Mouse (Mus musculus) 3134 (cell line): ENCODE data around the gene Mlst8.
A peak's percentile ranks its signal among the peaks of the same experiment; 100 is the strongest.

Source experiments
- DNase-seq: peaks from one replicate; pipeline ENCODE4 v3.0.0-alpha.2; 2011; ENCODE audit warnings: low spot score; ENCODE audit not compliant: insufficient read length; ENCODE audit errors: extremely low read depth

The Mlst8 gene

GRCm38 (mm10) chr17:24478663-24479380 is at the start of gene Mlst8:
Gene Mlst8 (minus strand): TSS chr17:24479078.
- DNase-seq = peak; percentile 97

GRCm38 (mm10) chr17:24528560-24528918 is 49.7 kb upstream of the Mlst8 start:
- DNase-seq = no peak

DNA sequence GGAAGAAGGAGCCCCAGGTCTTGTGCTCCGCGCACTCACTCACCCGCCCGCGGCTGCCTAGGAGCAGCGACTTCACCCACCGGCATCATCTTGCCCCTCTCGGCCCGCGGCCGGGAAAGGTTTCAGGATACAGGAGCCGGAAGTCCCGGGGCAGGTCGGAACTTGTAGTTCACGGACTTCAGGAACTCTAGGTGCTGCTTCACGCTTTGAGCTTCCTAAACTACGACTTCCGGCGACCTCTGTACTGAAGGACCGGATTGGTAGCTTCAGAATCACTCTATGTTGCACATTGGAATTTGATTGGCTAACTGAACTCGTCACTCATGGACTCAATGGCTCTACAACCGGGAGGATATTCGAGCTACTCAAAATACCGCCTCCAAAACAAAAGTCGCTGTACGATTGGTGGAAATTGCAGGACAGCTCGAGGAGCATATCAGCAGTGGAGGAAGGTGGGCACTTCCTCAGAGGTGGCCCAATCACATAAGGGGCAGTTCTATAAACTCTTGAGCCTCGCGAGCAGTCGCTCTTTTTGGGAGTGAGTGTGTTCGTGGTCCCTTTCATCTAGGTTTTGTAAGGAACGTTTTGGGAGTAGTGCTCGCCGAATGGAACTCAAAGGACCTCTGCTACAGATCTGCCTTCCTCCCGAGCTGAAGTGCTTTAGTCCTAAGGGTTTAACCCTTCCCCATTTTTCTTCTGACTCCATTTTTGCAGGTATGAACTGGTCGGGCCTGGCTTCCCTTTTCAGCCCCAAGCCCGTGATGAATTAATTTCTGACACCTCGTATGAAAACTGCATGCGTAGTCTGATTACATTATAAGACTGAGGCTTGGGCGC is 49.1 kb upstream of the Mlst8 start, which contains the start of gene Traf7:
Gene Traf7, minus strand, starts transcription at position 216 of the 837 bp plus-strand sequence.
- peak; percentile 93 for DNase-seq

DNA sequence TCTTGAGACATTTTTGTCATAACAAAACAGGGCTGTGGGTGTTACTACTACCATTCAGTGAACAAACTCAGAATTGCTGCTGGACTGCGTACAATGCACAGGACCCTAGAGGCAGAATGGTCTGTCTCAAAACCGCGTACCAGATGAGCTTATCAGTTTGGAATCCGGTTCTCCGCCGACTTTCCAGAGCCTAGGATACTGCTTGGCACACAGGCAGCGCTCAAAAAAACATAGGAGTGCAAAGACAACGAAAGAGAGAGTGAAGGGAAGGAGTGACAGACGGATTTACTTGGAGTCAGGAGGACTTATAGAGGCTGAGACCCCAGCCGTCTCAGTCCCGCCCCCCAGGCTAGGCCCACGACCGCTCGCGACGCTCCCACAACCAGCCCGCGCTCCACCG is 48.4 kb upstream of the Mlst8 start:
- no peak for DNase-seq

- DNase-seq = no peak
Measured at GRCm38 (mm10) chr17:24524734-24525133, 45.9 kb upstream of the Mlst8 start.

- no peak for DNase-seq
Measured at GRCm38 (mm10) chr17:24520450-24520849, 41.6 kb upstream of the Mlst8 start.

DNA sequence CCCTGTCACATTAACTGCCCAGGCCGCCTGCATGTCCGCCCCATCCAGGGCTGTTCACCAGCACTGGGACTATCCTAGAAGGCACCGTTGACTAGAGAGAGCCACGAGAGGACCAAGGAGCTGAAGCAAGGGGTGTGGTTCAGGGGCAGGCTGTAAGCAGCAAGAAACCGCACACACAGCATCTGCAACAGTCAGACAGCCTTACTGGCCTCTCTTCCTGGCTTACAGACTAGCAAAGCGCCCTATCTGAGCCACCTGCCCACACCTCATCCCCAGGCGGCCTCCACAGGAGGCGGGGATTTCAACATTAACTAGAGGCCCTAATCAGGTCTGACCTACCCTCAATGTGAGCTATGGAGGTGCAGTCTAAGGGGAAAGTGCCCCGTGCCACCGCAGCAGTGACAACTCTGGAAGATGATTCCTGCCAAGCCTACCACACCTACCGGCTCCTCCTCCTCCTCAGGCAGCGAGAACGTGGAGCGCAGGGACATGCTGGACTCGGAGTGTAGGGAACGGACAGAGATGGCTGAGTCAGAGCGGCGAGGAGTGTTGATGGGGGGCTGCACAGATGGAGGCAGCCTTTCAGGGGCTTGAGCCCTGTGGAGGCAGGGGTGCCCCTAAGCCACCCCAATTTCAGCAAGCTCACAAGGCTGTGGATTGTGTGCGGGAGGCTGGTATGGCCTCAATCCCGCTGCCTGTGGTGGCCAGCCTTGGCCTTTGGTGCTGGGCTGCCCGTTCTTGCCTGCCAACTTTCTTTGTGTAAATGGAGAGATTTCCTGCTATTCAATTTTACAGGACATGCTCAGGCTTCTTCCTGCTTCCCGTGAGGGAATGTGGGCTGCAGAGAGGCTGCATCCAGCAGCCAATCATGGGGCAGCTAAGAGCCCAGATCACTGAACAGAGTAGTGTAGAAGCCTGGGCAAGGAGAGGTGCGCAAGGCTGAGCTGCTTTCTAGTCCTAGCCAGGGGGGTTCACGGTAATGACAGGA is 35.7 kb upstream of the Mlst8 start:
- no peak for DNase-seq

- DNase-seq = no peak
Measured at GRCm38 (mm10) chr17:24513609-24514008, 34.7 kb upstream of the Mlst8 start.

DNA sequence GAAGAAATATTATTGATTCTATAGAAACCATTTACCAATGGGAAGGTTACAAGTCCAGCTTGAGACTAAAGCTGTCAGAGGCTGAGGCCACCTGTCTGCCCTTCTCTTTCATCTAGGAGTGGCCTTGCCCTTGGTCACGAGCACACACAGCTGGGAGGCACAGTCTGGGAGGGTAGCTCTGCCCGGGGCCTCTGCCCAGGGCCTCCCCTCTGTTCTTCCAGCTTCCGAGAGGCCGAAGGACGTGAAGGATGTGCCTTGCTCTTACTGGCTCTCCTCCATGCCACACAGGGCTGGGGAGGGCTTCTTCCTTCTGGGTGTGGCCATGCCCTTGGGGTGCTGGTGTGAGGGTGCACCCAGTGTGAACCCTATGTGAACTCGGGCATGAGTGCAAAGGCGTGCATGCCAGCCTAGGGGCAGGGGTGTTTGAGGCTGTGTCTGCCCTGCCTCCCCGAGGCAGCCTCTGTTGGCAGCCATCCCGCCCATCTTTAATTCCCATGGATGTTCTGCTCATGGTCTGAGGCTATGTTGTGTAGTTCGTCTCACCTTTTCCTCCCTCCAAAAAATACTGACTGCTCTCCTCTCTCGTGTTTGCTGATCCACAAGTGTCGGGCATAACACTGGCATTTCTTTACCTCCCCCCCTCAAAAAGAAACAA is 29.1 kb upstream of the Mlst8 start:
- DNase-seq = no peak

DNA sequence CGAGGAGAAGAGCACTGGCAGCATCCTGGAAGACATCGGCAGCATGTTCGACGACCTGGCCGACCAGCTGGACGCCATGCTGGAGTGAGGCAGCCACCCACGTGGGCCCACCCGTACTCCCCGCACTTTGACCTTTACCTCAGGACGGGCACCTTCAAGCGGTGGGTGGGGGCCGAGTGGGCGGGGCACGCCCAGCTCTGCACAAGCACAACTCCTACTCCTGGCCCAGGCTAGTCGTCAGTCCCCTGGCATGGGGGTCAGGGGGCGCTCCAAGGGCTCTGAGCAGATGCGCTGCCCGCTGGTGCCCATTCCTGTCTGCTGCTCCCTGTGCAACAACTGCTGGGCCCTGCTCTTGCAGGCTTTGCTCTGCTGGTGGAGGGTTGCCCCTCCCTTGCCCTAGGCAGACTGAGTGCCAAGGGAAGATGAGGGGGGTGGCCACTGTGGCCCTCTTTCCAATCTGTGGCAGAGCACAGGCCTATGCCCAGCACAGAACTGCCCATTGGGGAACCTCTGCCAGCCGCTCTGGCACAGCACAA is 28.3 kb upstream of the Mlst8 start:
- DNase-seq = no peak

- DNase-seq = no peak
Measured at GRCm38 (mm10) chr17:24506332-24507070, 27.6 kb upstream of the Mlst8 start.

- DNase-seq = no peak
Measured at GRCm38 (mm10) chr17:24505286-24505955, 26.5 kb upstream of the Mlst8 start.

- DNase-seq = no peak
Measured at GRCm38 (mm10) chr17:24504085-24504484, 25.2 kb upstream of the Mlst8 start.

DNA sequence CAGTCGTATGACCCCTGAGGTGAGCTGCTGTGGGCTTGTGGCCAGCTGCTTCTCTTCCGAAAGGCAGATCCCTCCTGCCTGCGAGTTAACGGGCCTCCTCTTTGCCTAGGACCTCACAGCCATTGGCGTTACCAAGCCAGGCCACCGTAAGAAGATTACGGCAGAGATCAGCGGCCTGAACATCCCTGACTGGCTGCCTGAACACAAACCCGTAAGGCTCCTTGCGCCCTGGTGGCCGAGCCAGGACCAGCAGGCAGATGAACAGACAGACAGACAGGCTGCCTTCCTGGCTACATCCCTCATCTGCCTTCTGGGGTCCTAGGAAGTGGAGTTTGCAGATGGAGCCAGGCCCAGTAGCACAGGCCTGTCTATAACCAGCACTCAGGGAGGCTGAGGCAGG is 23.3 kb upstream of the Mlst8 start:
- no peak for DNase-seq

DNA sequence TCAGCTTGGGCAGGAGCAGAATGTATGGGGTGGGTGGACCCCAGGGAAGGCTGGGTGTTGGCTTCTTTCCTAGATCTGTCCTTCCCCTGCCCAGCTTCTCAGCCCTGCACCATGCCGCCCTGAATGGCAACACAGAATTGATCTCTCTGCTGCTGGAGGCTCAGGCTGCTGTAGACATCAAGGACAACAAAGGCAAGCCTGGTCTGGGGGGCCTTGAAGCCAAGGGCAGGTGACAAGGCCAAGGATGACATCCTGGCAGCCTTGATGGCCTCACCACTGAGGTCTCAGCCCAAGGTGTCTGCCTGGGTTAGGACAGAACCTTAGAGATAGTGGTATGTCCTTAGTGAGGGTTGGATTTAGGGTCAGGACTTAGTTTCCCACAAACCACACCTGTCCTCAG is 17.1 kb upstream of the Mlst8 start:
- no peak for DNase-seq

DNA sequence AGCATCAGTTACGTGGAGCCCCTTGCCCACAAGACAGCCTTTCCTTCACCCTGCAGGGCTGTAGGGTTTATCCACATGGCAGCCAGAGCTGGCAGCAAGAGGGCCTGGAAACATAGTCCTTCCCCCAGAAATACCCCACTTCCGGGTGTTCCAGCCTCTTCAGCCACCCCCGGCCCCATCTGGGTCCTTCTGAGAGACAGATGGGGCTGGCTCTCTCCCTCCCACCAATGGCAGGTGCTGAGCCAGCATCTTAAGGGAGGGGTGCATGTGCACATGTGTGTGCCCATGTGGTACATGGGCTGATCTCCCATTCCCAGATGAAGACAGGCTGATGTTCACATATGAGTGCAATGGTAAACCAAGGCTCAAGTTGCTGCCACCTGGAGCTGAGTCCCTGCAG is 16.6 kb upstream of the Mlst8 start:
- no peak for DNase-seq

DNA sequence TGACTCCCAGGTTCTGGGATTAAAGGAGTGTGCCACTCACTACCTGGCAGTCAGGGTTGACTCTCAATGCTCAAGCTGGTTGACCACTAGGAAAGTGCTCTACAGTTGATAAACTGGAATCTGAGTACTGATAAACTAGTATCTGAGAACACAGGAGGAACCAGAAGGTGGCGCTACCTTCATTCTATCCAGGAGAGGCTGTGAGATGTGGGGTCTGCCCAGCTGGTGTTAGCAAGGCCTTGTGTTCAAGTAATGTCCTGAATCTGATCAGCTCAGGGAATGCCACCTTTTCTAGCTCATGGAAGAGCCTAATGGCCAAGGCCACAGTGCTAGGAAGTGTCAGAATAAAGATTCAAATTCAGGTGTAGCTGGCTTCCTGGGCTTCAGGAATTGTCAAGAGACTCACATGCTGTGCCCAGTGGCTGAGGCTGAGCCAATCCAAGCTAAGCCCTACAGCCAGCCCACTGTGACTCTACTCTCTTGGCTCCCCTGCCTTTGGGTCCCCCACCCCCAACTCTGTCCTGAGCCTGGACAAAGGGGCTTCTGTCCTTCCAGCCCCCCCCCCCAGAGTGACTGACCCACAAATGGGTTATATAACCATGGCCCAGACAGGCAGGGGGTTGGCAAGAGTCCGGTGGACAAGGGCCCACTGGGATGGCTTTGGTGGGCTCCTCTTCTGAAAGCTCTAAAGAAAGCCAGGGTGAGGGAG is 15.9 kb upstream of the Mlst8 start:
- DNase-seq = no peak

DNA sequence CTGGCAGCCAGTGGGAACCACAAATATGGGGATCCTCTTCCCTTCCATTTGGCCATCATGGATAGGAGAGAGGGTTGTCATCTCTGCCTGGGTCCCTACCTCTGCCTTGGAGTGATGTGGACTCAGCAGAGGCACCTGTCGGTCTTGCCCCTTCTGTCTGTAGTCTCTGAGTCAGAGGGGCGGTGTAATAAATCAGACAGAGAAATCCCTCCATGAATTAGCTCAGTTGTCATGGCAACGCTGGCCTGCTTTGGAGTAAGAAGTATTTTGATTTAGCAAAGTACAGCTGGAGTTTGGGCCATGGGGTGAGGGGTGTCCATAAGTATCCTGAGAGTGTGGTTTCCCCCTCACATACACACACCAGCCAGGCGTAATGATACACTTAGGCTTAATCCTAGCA is 11.5 kb upstream of the Mlst8 start:
- DNase-seq = no peak
